ENCODE assay signal across 8 mouse cellular contexts in genomic region chr4:104366894-104367740, GRCm38 (mm10).
DNase-seq lines count a peak whose midpoint lies in the region; ATAC-seq lines count a peak whose summit lies in the region.

No protein-coding gene starts in this region.

- H3K27me3 ChIP-seq in forebrain, embryonic 16.5 days (replicated peaks; ENCODE audit: control insufficient read depth, insufficient read depth, low read length) = no peaks in the 10 kb centered on the region
- H3K27me3 ChIP-seq in hindbrain, embryonic 12.5 days = peaks cover 15% of the 10 kb centered on the region
- peaks cover 57% of the 10 kb centered on the region for H3K27me3 ChIP-seq in lung, embryonic 16.5 days (ENCODE audit: control insufficient read depth, insufficient read depth, low read depth, low read length)

- ATAC-seq in forebrain, embryonic 16.5 days = peak; percentile 90
- ATAC-seq in hindbrain, embryonic 12.5 days (ENCODE audit: low FRiP score) = peak; percentile 88
- peak; percentile 80 for ATAC-seq in lung, embryonic 16.5 days (ENCODE audit: low read depth)
- no peak for ATAC-seq in erythroid progenitor cell, adult 5-6 weeks (replicated peaks; ENCODE audit: low FRiP score, poor library complexity, severe bottlenecking)

- H3K36me3 ChIP-seq in forebrain, embryonic 16.5 days (ENCODE audit: control insufficient read depth, insufficient read depth) = no peaks in the 10 kb centered on the region
- no peaks in the 10 kb centered on the region for H3K36me3 ChIP-seq in hindbrain, embryonic 12.5 days
- H3K36me3 ChIP-seq in lung, embryonic 16.5 days (ENCODE audit: control insufficient read depth, insufficient read depth, low read length) = no peaks in the 10 kb centered on the region

- H3K4me3 ChIP-seq in forebrain, embryonic 16.5 days (replicated peaks; ENCODE audit: low read length) = peak overlapping the region; percentile 84
- peak overlapping the region; percentile 72 for H3K4me3 ChIP-seq in hindbrain, embryonic 12.5 days
- peak overlapping the region; percentile 51 for H3K4me3 ChIP-seq in lung, embryonic 16.5 days (ENCODE audit: low read length)

- peaks cover 27% of the 10 kb centered on the region for H3K4me1 ChIP-seq in forebrain, embryonic 16.5 days (replicated peaks; ENCODE audit: control insufficient read depth, insufficient read depth, low read length)
- peaks cover 15% of the 10 kb centered on the region; the same call in 1 of the 2 replicates for H3K4me1 ChIP-seq in hindbrain, embryonic 12.5 days
- H3K4me1 ChIP-seq in lung, embryonic 16.5 days (replicated peaks; ENCODE audit: control insufficient read depth, insufficient read depth, low read length) = peaks cover 12% of the 10 kb centered on the region

- peak overlapping the region; percentile 91 for H3K9ac ChIP-seq in forebrain, embryonic 16.5 days (replicated peaks; ENCODE audit: low read depth, low read length)
- H3K9ac ChIP-seq in hindbrain, embryonic 12.5 days = peak overlapping the region; percentile 78
- peak overlapping the region; percentile 48 for H3K9ac ChIP-seq in lung, embryonic 16.5 days (ENCODE audit: low read length)

- H3K9me3 ChIP-seq in forebrain, embryonic 16.5 days (ENCODE audit: control insufficient read depth, low read length) = no peaks in the 10 kb centered on the region
- no peaks in the 10 kb centered on the region for H3K9me3 ChIP-seq in hindbrain, embryonic 12.5 days (replicated peaks)
- no peaks in the 10 kb centered on the region for H3K9me3 ChIP-seq in lung, embryonic 16.5 days (ENCODE audit: control insufficient read depth, low read length)

- peak overlapping the region; percentile 96 for H3K27ac ChIP-seq in forebrain, embryonic 16.5 days (ENCODE audit: low read length)
- peak overlapping the region; percentile 88 for H3K27ac ChIP-seq in hindbrain, embryonic 12.5 days
- no peak overlapping the region for H3K27ac ChIP-seq in lung, embryonic 16.5 days (ENCODE audit: low read length)

- peak; percentile 73 for DNase-seq in ES-CJ7 (ENCODE audit: low read depth, low spot score)
- DNase-seq in cerebellum, adult 11 months = peak; percentile 78
- peak; percentile 83 to 90 for DNase-seq in layer of hippocampus, postnatal 10 days (ENCODE audit: low spot score in 2 of 2)
- DNase-seq in right cerebral cortex, adult 18-20 months = peak; percentile 86

- peak overlapping the region; percentile 57 for H3K4me2 ChIP-seq in forebrain, embryonic 16.5 days (ENCODE audit: low read length)
- H3K4me2 ChIP-seq in hindbrain, embryonic 12.5 days (replicated peaks) = peak overlapping the region; percentile 88
- H3K4me2 ChIP-seq in lung, embryonic 16.5 days (ENCODE audit: low read depth, low read length) = peak overlapping the region; percentile 68

- WGBS in forebrain, embryonic 16.5 days = under 1% methylated on average over 89 of the region's 94 CpGs
- under 1% methylated on average over 71 of the region's 94 CpGs for WGBS in hindbrain, embryonic 12.5 days
- 0% methylated on average over 55 of the region's 94 CpGs for WGBS in lung, embryonic 16.5 days
